10 mouse cellular contexts compared by ENCODE assay signal in the genomic region with DNA sequence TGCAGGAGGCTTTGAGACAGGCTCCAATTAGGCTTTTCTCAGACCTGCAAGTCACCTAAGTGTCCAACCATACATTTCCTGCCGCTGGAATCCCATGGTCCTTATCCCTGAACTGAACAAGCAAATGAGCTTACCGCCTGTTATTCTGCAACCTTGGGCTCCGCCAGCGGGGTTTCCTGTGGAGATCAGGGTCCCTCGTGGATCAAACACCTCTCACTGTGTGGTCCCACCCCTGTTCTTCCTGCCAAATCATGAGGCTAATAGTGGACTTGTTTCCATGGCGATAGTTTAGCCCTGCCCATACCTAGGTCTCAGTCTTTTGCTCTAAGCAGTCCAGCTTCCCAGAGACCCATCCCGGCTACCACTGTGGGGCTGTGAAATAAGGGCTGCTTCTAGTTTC. TPM values are rescaled to one million over a fixed set of nuclear protein-coding genes. Genes with fewer than 3 reads are reported as not detected.
DNase-seq lines count a peak whose midpoint lies in the region; ATAC-seq lines count a peak whose summit lies in the region.
"Had no signal": no experiment of that assay in that cellular context is flagged by ENCODE, and none has a peak within 500 bp of the region (broad histone marks: within the 10 kb centered on the region; RNA-seq: fewer than 3 reads in every experiment).

No protein-coding gene starts in this region.

- ATAC-seq in hindbrain, embryonic 15.5 days (ENCODE audit: low FRiP score, low read depth): peak; percentile 59; the same call in 1 of the 2 replicates
- ATAC-seq in hindbrain, embryonic 14.5 days (ENCODE audit: low FRiP score): no peak
- ATAC-seq in erythroid progenitor cell, adult 5-6 weeks (replicated peaks; ENCODE audit: low FRiP score, poor library complexity, severe bottlenecking): 0 out of 2 replicates have a peak, but pooled peaks have one; percentile 15

- H3K9me3 ChIP-seq in hindbrain, embryonic 15.5 days: no peaks in the 10 kb centered on the region
- no peaks in the 10 kb centered on the region for H3K9me3 ChIP-seq in hindbrain, embryonic 14.5 days (ENCODE audit: control insufficient read depth, low read length)
- H3K9me3 ChIP-seq in limb, embryonic 10.5 days (replicated peaks): no peaks in the 10 kb centered on the region

- H3K36me3 ChIP-seq in hindbrain, embryonic 15.5 days: no peaks in the 10 kb centered on the region
- no peaks in the 10 kb centered on the region for H3K36me3 ChIP-seq in hindbrain, embryonic 14.5 days (replicated peaks; ENCODE audit: control insufficient read depth, insufficient read depth)
- 0 out of 2 replicates have a peak, but pooled peaks cover 13% of the 10 kb centered on the region for H3K36me3 ChIP-seq in limb, embryonic 10.5 days

- WGBS in hindbrain, embryonic 15.5 days: 43% methylated on average over 7 of the region's 7 CpGs
- 40% methylated on average over 7 of the region's 7 CpGs for WGBS in hindbrain, embryonic 14.5 days
- 47% methylated on average over 7 of the region's 7 CpGs for WGBS in limb, embryonic 10.5 days

- H3K27me3 ChIP-seq in hindbrain, embryonic 15.5 days: no peaks in the 10 kb centered on the region
- no peaks in the 10 kb centered on the region for H3K27me3 ChIP-seq in hindbrain, embryonic 14.5 days (ENCODE audit: control insufficient read depth, insufficient read depth, low read length)
- no peaks in the 10 kb centered on the region for H3K27me3 ChIP-seq in limb, embryonic 10.5 days (ENCODE audit: low read depth, poor library complexity, severe bottlenecking)

- H3K27ac ChIP-seq in hindbrain, embryonic 15.5 days (replicated peaks): no peak overlapping the region
- no peak overlapping the region for H3K27ac ChIP-seq in hindbrain, embryonic 14.5 days
- peak overlapping the region; percentile 56 for H3K27ac ChIP-seq in limb, embryonic 10.5 days

- DNase-seq in hindbrain, embryonic 14.5 days (ENCODE audit: low spot score): no peak
- DNase-seq in R1 (ENCODE audit: low read depth, low spot score): peak; percentile 54
- DNase-seq in limb, embryonic 10.5 days (ENCODE audit: low spot score): no peak
- no peak for DNase-seq in testis, postnatal 14 days (ENCODE audit: low spot score)
- no peak for DNase-seq in adrenal gland, postnatal 4 days (ENCODE audit: low spot score in 2 of 2)
- DNase-seq in left cerebral cortex, postnatal 25 days (ENCODE audit: low spot score in 2 of 2): no peak
- DNase-seq: cerebellum, adult 8-10 months had no signal

- H3K4me3 ChIP-seq in hindbrain, embryonic 15.5 days: no peak overlapping the region
- no peak overlapping the region for H3K4me3 ChIP-seq in hindbrain, embryonic 14.5 days (replicated peaks; ENCODE audit: low read length)
- H3K4me3 ChIP-seq in limb, embryonic 10.5 days: peak overlapping the region; percentile 13; the same call in 1 of the 2 replicates

- peaks cover 26% of the 10 kb centered on the region for H3K4me1 ChIP-seq in hindbrain, embryonic 15.5 days (replicated peaks)
- H3K4me1 ChIP-seq in hindbrain, embryonic 14.5 days (replicated peaks; ENCODE audit: control insufficient read depth, insufficient read depth, low read length): peaks cover 14% of the 10 kb centered on the region
- H3K4me1 ChIP-seq in limb, embryonic 10.5 days: peaks cover 54% of the 10 kb centered on the region

- H3K4me2 ChIP-seq in hindbrain, embryonic 15.5 days: no peak overlapping the region
- H3K4me2 ChIP-seq in hindbrain, embryonic 14.5 days (replicated peaks): no peak overlapping the region

- intact Hi-C loops in left cerebral cortex, postnatal 25 days (cut with DNase I): no loop called here

- H3K9ac ChIP-seq in hindbrain, embryonic 15.5 days: no peak overlapping the region
- no peak overlapping the region for H3K9ac ChIP-seq in hindbrain, embryonic 14.5 days

RNA-seq across cellular contexts. Expression of a gene that starts 8.3 kb away (rescaled TPM):
- 101 and 105 TPM in 2 replicates for polyA plus RNA-seq in hindbrain, embryonic 15.5 days (2015; fragmentation: Nextera tagmentation; extraction: Ambion mirVana)
- 99.0 and 100 TPM in 2 replicates for polyA plus RNA-seq in hindbrain, embryonic 14.5 days (2014; fragmentation: Nextera tagmentation; extraction: Ambion mirVana)
- total RNA-seq in erythroid progenitor cell, adult 5-6 weeks (2015; ENCODE audit: low replicate concordance): 0.42 TPM in 1 of 2 replicates, not detected in the other
- total RNA-seq in erythroid progenitor cell, adult 5-6 weeks (2017; ENCODE audit: low replicate concordance): 0.39 TPM in 1 of 2 replicates, not detected in the other
- 67.1 and 78.4 TPM in 2 replicates for polyA plus RNA-seq in limb, embryonic 10.5 days (2016; fragmentation: Nextera tagmentation; extraction: Ambion mirVana)
- 10 to 100 TPM; 44.7 to 44.8 TPM for total RNA-seq in adrenal gland, postnatal 4 days (2021)
- total RNA-seq in left cerebral cortex, postnatal 25 days (2021): 10 to 100 TPM; 40.3 to 41.9 TPM

RNA-seq across cellular contexts. Expression of a gene that starts 41.3 kb away (rescaled TPM):
- polyA plus RNA-seq in hindbrain, embryonic 15.5 days (2015; fragmentation: Nextera tagmentation; extraction: Ambion mirVana): 39.4 and 40.8 TPM in 2 replicates
- 49.9 and 52.5 TPM in 2 replicates for polyA plus RNA-seq in hindbrain, embryonic 14.5 days (2014; fragmentation: Nextera tagmentation; extraction: Ambion mirVana)
- 4.7 and 6.7 TPM in 2 replicates for total RNA-seq in erythroid progenitor cell, adult 5-6 weeks (2015; ENCODE audit: low replicate concordance)
- total RNA-seq in erythroid progenitor cell, adult 5-6 weeks (2017; ENCODE audit: low replicate concordance): 5.0 and 18.5 TPM in 2 replicates
- 55.1 and 55.4 TPM in 2 replicates for polyA plus RNA-seq in limb, embryonic 10.5 days (2016; fragmentation: Nextera tagmentation; extraction: Ambion mirVana)
- total RNA-seq in adrenal gland, postnatal 4 days (2021): 10 to 100 TPM; 35.3 to 37.4 TPM
- 10 to 100 TPM; 18.7 to 19.8 TPM for total RNA-seq in left cerebral cortex, postnatal 25 days (2021)

RNA-seq across cellular contexts. Expression of a gene that starts 41.3 kb away (rescaled TPM):
- 8.8 and 9.3 TPM in 2 replicates for polyA plus RNA-seq in hindbrain, embryonic 15.5 days (2015; fragmentation: Nextera tagmentation; extraction: Ambion mirVana)
- 7.5 and 8.2 TPM in 2 replicates for polyA plus RNA-seq in hindbrain, embryonic 14.5 days (2014; fragmentation: Nextera tagmentation; extraction: Ambion mirVana)
- 1.1 TPM in 1 of 2 replicates, not detected in the other for total RNA-seq in erythroid progenitor cell, adult 5-6 weeks (2015; ENCODE audit: low replicate concordance)
- 0.64 and 0.83 TPM in 2 replicates for total RNA-seq in erythroid progenitor cell, adult 5-6 weeks (2017; ENCODE audit: low replicate concordance)
- polyA plus RNA-seq in limb, embryonic 10.5 days (2016; fragmentation: Nextera tagmentation; extraction: Ambion mirVana): 16.1 and 16.8 TPM in 2 replicates
- total RNA-seq in adrenal gland, postnatal 4 days (2021): 10 to 100 TPM; 10.1 to 12.3 TPM
- total RNA-seq in left cerebral cortex, postnatal 25 days (2021): 1 to 10 TPM; 8.1 to 8.9 TPM

RNA-seq across cellular contexts. Expression of a gene that starts 49.2 kb away (rescaled TPM):
- 0.37 and 0.52 TPM in 2 replicates for polyA plus RNA-seq in hindbrain, embryonic 15.5 days (2015; fragmentation: Nextera tagmentation; extraction: Ambion mirVana)
- 0.37 TPM in 1 of 2 replicates, not detected in the other for polyA plus RNA-seq in hindbrain, embryonic 14.5 days (2014; fragmentation: Nextera tagmentation; extraction: Ambion mirVana)
- not detected in 2 replicates for total RNA-seq in erythroid progenitor cell, adult 5-6 weeks (2015; ENCODE audit: low replicate concordance)
- not detected in 2 replicates for total RNA-seq in erythroid progenitor cell, adult 5-6 weeks (2017; ENCODE audit: low replicate concordance)
- polyA plus RNA-seq in limb, embryonic 10.5 days (2016; fragmentation: Nextera tagmentation; extraction: Ambion mirVana): 0.26 and 0.83 TPM in 2 replicates
- not detected for total RNA-seq in adrenal gland, postnatal 4 days (2021)
- not detected for total RNA-seq in left cerebral cortex, postnatal 25 days (2021)
- total RNA-seq: hematopoietic stem cell, adult 5-6 weeks had no signal

RNA-seq across cellular contexts. Expression of a gene that starts 59.9 kb away (rescaled TPM):
- polyA plus RNA-seq in hindbrain, embryonic 15.5 days (2015; fragmentation: Nextera tagmentation; extraction: Ambion mirVana): 178 and 198 TPM in 2 replicates
- 147 and 154 TPM in 2 replicates for polyA plus RNA-seq in hindbrain, embryonic 14.5 days (2014; fragmentation: Nextera tagmentation; extraction: Ambion mirVana)
- total RNA-seq in erythroid progenitor cell, adult 5-6 weeks (2015; ENCODE audit: low replicate concordance): 0.72 and 0.84 TPM in 2 replicates
- 0.64 and 0.83 TPM in 2 replicates for total RNA-seq in erythroid progenitor cell, adult 5-6 weeks (2017; ENCODE audit: low replicate concordance)
- 34.8 and 41.2 TPM in 2 replicates for polyA plus RNA-seq in limb, embryonic 10.5 days (2016; fragmentation: Nextera tagmentation; extraction: Ambion mirVana)
- total RNA-seq in adrenal gland, postnatal 4 days (2021): 100 to 1,000 TPM; 116 to 127 TPM
- total RNA-seq in left cerebral cortex, postnatal 25 days (2021): 1,000 to 10,000 TPM; 1,368 to 1,474 TPM

Comparison
In these comparisons a context has a peak if more than half of its experiments do, and no peak if none do; other contexts are left out.
1. RNA of a gene that starts 8.3 kb away (total RNA-seq): 44.7 to 44.8 TPM in adrenal gland, postnatal 4 days and 40.3 to 41.9 TPM in left cerebral cortex, postnatal 25 days; 0.39 to 0.42 TPM in erythroid progenitor cell, adult 5-6 weeks; every median in the first group is over 10 times any median in the second.
2. RNA of a gene that starts 41.3 kb away (total RNA-seq): 10.1 to 12.3 TPM in adrenal gland, postnatal 4 days and 8.1 to 8.9 TPM in left cerebral cortex, postnatal 25 days; 0.64 to 1.1 TPM in erythroid progenitor cell, adult 5-6 weeks; every median in the first group is over 4 times any median in the second.